Mouse (Mus musculus): ENCODE measurements around the gene Olfm2. TPM values are rescaled to one million over a fixed set of nuclear protein-coding genes. Genes with fewer than 3 reads are reported as not detected.
A peak's percentile ranks its signal among the peaks of the same experiment; 100 is the strongest.

Gene Olfm2
- total and polyA plus RNA-seq, 3 experiments: 0.08 to 0.47 TPM; not detected in 1

DNA sequence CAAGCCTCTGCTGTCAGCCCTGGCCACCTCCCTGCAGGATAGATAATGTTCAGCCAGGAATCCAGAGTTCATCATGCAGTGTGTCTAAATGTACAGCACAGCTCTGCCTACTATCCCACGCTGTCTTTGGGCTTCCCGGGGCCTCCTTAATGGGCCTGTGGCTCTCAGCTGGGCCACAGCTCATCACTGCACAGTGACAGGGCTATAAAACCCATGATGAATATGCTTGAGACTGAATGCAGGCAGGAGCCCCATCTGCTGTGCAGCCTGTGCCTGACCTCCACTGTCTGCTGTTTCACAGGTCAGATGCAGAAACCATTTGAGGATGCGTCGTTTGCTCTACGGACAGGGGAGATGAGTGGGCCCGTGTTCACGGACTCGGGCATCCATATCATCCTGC lies 83.3 kb downstream of the Olfm2 start:
- no peaks in the 10 kb centered on the region for H3K27me3 ChIP-seq (replicated peaks)
- in situ Hi-C loops (cut with MboI; ENCODE audit: low pct_ligation_motif_present, low pct_unique_long_range_greater_than_20kb, low sequenced_read_pairs): no loop called here
- DNase-seq (ENCODE audit: extremely low read depth): no peak
- no peak overlapping the region for H3K4me2 ChIP-seq (ENCODE audit: insufficient read depth, low read depth, poor library complexity, severe bottlenecking)
- H3K27ac ChIP-seq (ENCODE audit: insufficient read depth, low read depth): no peak overlapping the region
- H3K36me3 ChIP-seq (replicated peaks in 1 of 2; ENCODE audit: control insufficient read depth in 1 of 2, insufficient read depth in 1 of 2, low read length in 1 of 2): peaks cover 58 to 84% of the 10 kb centered on the region in 2 experiments
- 0 out of 2 replicates have a peak, but pooled peaks cover 15% of the 10 kb centered on the region for H3K79me2 ChIP-seq (replicated peaks; ENCODE audit: control insufficient read depth, extremely low read depth, insufficient read depth, poor library complexity, severe bottlenecking)
- dilution Hi-C loops (cut with MboI; ENCODE audit: extremely low pct_ligation_motif_present, extremely low pct_unique_long_range_greater_than_20kb, low sequenced_read_pairs): no loop called here
- H3K4me3 ChIP-seq (replicated peaks in 1 of 3; ENCODE audit: low read depth in 2 of 3, low read length in 2 of 3, poor library complexity in 1 of 3): no peak overlapping the region
- TF ChIP-seq PAX5 (IDR thresholded peaks at IDR 0.05; ENCODE audit: low read length) (no peak), TBP (conservative IDR thresholded peaks at IDR 0.05; ENCODE audit: low read depth, low read length) (no peak)
- no peaks in the 10 kb centered on the region for H3K4me1 ChIP-seq (ENCODE audit: control insufficient read depth in 1 of 2, insufficient read depth in 2 of 2)
- H3K9ac ChIP-seq (ENCODE audit: insufficient read depth, low read depth): no peak overlapping the region
- no peaks in the 10 kb centered on the region for H3K9me3 ChIP-seq (replicated peaks; ENCODE audit: low read length)

- in situ Hi-C loops (cut with MboI; ENCODE audit: low pct_ligation_motif_present, low pct_unique_long_range_greater_than_20kb, low sequenced_read_pairs): no loop called here
- H3K79me2 ChIP-seq (replicated peaks; ENCODE audit: control insufficient read depth, extremely low read depth, insufficient read depth, poor library complexity, severe bottlenecking): peaks cover 15% of the 10 kb centered on the region; the same call in 1 of the 2 replicates
- dilution Hi-C loops (cut with MboI; ENCODE audit: extremely low pct_ligation_motif_present, extremely low pct_unique_long_range_greater_than_20kb, low sequenced_read_pairs): no loop called here
- H3K27ac ChIP-seq (ENCODE audit: insufficient read depth, low read depth): no peak overlapping the region
- H3K9me3 ChIP-seq (replicated peaks; ENCODE audit: low read length): no peaks in the 10 kb centered on the region
- H3K27me3 ChIP-seq (replicated peaks): no peaks in the 10 kb centered on the region
- no peaks in the 10 kb centered on the region for H3K4me1 ChIP-seq (ENCODE audit: control insufficient read depth in 1 of 2, insufficient read depth in 2 of 2)
- no peak for TF ChIP-seq POLR2AphosphoS2 (IDR thresholded peaks at IDR 0.05; ENCODE audit: low read depth, low read length)
- no peak for TF ChIP-seq ELF1 (IDR thresholded peaks at IDR 0.05; ENCODE audit: low read depth, low read length)
- peak; percentile 47 for TF ChIP-seq RAD21 (IDR thresholded peaks at IDR 0.05; ENCODE audit: low read depth, low read length)
- no peak for TF ChIP-seq TBP (conservative IDR thresholded peaks at IDR 0.05; ENCODE audit: low read depth, low read length)
- TF ChIP-seq HCFC1 (IDR thresholded peaks at IDR 0.05; ENCODE audit: low read depth, low read length): no peak
- peak; percentile 59 for TF ChIP-seq SMC3 (IDR thresholded peaks at IDR 0.05; ENCODE audit: low read depth, low read length)
- no peak for TF ChIP-seq RCOR1 (conservative IDR thresholded peaks at IDR 0.05; ENCODE audit: low read depth, low read length)
- TF ChIP-seq MAX (IDR thresholded peaks at IDR 0.05; ENCODE audit: low read length): no peak
- no peak for TF ChIP-seq CHD2 (IDR thresholded peaks at IDR 0.05; ENCODE audit: low read length)
- peak; percentile 52 to 70 for TF ChIP-seq CTCF (conservative IDR thresholded peaks at IDR 0.05 in 1 of 2, IDR thresholded peaks at IDR 0.05 in 1 of 2; ENCODE audit: low read depth in 2 of 2, low read length in 2 of 2)
- no peak for TF ChIP-seq NRF1 (IDR thresholded peaks at IDR 0.05; ENCODE audit: low read depth, low read length)
- no peak for TF ChIP-seq MAZ (IDR thresholded peaks at IDR 0.05; ENCODE audit: low read depth, low read length)
- no peak for TF ChIP-seq ZC3H11A (IDR thresholded peaks at IDR 0.05; ENCODE audit: low read depth, low read length)
- TF ChIP-seq MXI1 (IDR thresholded peaks at IDR 0.05; ENCODE audit: low read depth, low read length): no peak
- no peak overlapping the region for H3K4me3 ChIP-seq (replicated peaks in 1 of 3; ENCODE audit: low read depth in 2 of 3, low read length in 2 of 3, poor library complexity in 1 of 3)
- no peak overlapping the region for H3K4me2 ChIP-seq (ENCODE audit: insufficient read depth, low read depth, poor library complexity, severe bottlenecking)
- H3K9ac ChIP-seq (ENCODE audit: insufficient read depth, low read depth): no peak overlapping the region
- peak; percentile 46 for DNase-seq (ENCODE audit: extremely low read depth)
- H3K36me3 ChIP-seq (replicated peaks in 1 of 2; ENCODE audit: control insufficient read depth in 1 of 2, insufficient read depth in 1 of 2, low read length in 1 of 2): peaks cover 64 to 90% of the 10 kb centered on the region in 2 experiments
These were observed 83.8 kb downstream of the Olfm2 start for GRCm38 (mm10) chr9:20662325-20662724.

GRCm38 (mm10) chr9:20657546-20657945 lies 88.6 kb downstream of the Olfm2 start:
- dilution Hi-C loops (cut with MboI; ENCODE audit: extremely low pct_ligation_motif_present, extremely low pct_unique_long_range_greater_than_20kb, low sequenced_read_pairs) (no loop called here), in situ Hi-C loops (cut with MboI; ENCODE audit: low pct_ligation_motif_present, low pct_unique_long_range_greater_than_20kb, low sequenced_read_pairs) (no loop called here)
- Histone ChIP-seq H3K36me3 (replicated peaks in 1 of 2; ENCODE audit: control insufficient read depth in 1 of 2, insufficient read depth in 1 of 2, low read length in 1 of 2) (peaks cover 77 to 91% of the 10 kb centered on the region in 2 experiments), H3K79me2 (replicated peaks; ENCODE audit: control insufficient read depth, extremely low read depth, insufficient read depth, poor library complexity, severe bottlenecking) (peaks cover 57% of the 10 kb centered on the region), H3K27ac (ENCODE audit: insufficient read depth, low read depth) (no peak overlapping the region), H3K4me3 (replicated peaks in 1 of 3; ENCODE audit: low read depth in 2 of 3, low read length in 2 of 3, poor library complexity in 1 of 3) (no peak overlapping the region), H3K27me3 (replicated peaks) (no peaks in the 10 kb centered on the region), H3K4me1 (ENCODE audit: control insufficient read depth in 1 of 2, insufficient read depth in 2 of 2) (peaks cover 11 to 32% of the 10 kb centered on the region in 2 experiments; a peak in 3 of 4 replicates), H3K9ac (ENCODE audit: insufficient read depth, low read depth) (no peak overlapping the region), H3K9me3 (replicated peaks; ENCODE audit: low read length) (no peaks in the 10 kb centered on the region), H3K4me2 (ENCODE audit: insufficient read depth, low read depth, poor library complexity, severe bottlenecking) (no peak overlapping the region)
- DNase-seq (ENCODE audit: extremely low read depth): no peak
- TF ChIP-seq RCOR1 (conservative IDR thresholded peaks at IDR 0.05; ENCODE audit: low read depth, low read length) (no peak), MAFK (IDR thresholded peaks at IDR 0.05; ENCODE audit: insufficient replicate concordance, low read length) (no peak), CHD1 (IDR thresholded peaks at IDR 0.05; ENCODE audit: low read depth, low read length) (no peak), ZC3H11A (IDR thresholded peaks at IDR 0.05; ENCODE audit: low read depth, low read length) (no peak), MYC (IDR thresholded peaks at IDR 0.05; ENCODE audit: low read depth, low read length) (no peak), UBTF (IDR thresholded peaks at IDR 0.05; ENCODE audit: low read depth, low read length) (no peak), SIN3A (IDR thresholded peaks at IDR 0.05; ENCODE audit: low read length) (no peak), USF2 (conservative IDR thresholded peaks at IDR 0.05; ENCODE audit: low read depth, low read length) (no peak), ZNF384 (IDR thresholded peaks at IDR 0.05; ENCODE audit: low read depth, low read length) (no peak), CHD2 (IDR thresholded peaks at IDR 0.05; ENCODE audit: low read length) (no peak), NELFE (IDR thresholded peaks at IDR 0.05; ENCODE audit: low read depth, low read length) (no peak)
